In the genomic region with DNA sequence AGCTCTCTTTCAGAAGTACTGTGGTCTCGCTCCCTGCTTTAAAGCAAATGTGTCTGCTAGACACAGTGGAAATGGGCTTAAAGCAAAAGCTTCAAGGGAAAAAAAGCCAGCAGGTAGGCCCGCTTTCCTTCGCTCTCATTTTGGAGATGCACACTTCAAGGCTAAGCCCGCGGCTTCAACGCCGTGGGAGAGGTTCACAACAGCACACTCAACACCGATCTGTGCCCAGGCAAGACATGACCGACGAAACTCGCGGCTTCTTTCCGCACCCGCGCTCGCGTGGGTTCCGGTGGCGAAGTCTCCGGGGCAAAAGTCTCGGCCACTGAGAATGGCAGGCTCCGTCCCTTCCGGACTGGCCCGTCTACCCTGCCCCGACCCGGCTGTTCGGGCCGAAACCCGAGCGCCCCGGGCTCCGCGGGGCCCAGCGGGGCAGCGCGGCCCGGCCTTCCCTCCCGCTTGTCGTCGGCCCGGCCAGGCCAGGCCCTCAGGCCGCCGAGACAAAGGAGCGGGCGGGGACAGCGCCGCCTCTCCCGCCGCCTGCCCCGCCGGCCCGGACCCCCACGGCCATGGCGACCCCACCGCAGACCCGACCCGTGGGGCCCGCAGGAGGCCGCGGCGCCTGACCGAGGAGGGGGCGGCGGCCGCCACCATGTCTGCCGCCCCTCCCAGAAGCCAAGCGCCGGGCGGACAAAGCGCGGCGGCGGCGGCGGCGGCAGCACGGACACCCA, we compare ENCODE assay signal across 8 mouse cellular contexts. TPM values are rescaled to one million over a fixed set of nuclear protein-coding genes. Genes with fewer than 3 reads are reported as not detected.
DNase-seq lines count a peak whose midpoint lies in the region; ATAC-seq and TF ChIP-seq lines count a peak whose summit lies in the region.

No protein-coding gene starts in this region.

- no peaks in the 10 kb centered on the region for H3K9me3 ChIP-seq in intestine, embryonic 16.5 days (ENCODE audit: control insufficient read depth, low read length)
- no peaks in the 10 kb centered on the region for H3K9me3 ChIP-seq in limb, embryonic 15.5 days
- no peaks in the 10 kb centered on the region for H3K9me3 ChIP-seq in midbrain, embryonic 15.5 days

- DNase-seq in heart, adult 2 months, result no peak
- DNase-seq in heart, adult 11 months, result no peak
- peak; percentile 60 to 69 for DNase-seq in cerebellum, postnatal 25 days
- peak; percentile 65 for DNase-seq in gastrocnemius, adult 2 months
- DNase-seq in spleen, postnatal 14 days (ENCODE audit: low spot score in 2 of 2), result peak; percentile 25 to 45

- H3K4me3 ChIP-seq in heart, adult 2 months, result peak overlapping the region; percentile 91
- H3K4me3 ChIP-seq in gastrocnemius, adult 2 months, result peak overlapping the region; percentile 84
- H3K4me3 ChIP-seq in intestine, embryonic 16.5 days (ENCODE audit: low read length), result peak overlapping the region; percentile 97
- peak overlapping the region; percentile 90 for H3K4me3 ChIP-seq in limb, embryonic 15.5 days
- peak overlapping the region; percentile 68 for H3K4me3 ChIP-seq in midbrain, embryonic 15.5 days

- peaks cover 23% of the 10 kb centered on the region for H3K36me3 ChIP-seq in heart, adult 2 months (ENCODE audit: control insufficient read depth, insufficient read depth, low read length)
- no peaks in the 10 kb centered on the region for H3K36me3 ChIP-seq in intestine, embryonic 16.5 days (ENCODE audit: control insufficient read depth, insufficient read depth, low read length)
- H3K36me3 ChIP-seq in limb, embryonic 15.5 days, result 0 out of 2 replicates have a peak, but pooled peaks cover 3% of the 10 kb centered on the region
- no peaks in the 10 kb centered on the region for H3K36me3 ChIP-seq in midbrain, embryonic 15.5 days (replicated peaks)

- peaks cover 5% of the 10 kb centered on the region for H3K79me2 ChIP-seq in heart, adult 2 months (replicated peaks; ENCODE audit: control insufficient read depth, insufficient read depth, low read length)

- peak; percentile 69 for ATAC-seq in intestine, embryonic 16.5 days
- peak; percentile 65 for ATAC-seq in limb, embryonic 15.5 days (ENCODE audit: insufficient number of reproducible peaks, low FRiP score, low TSS enrichment, low read depth)
- peak; percentile 73 for ATAC-seq in midbrain, embryonic 15.5 days (replicated peaks)

- peaks cover 7% of the 10 kb centered on the region for H3K4me1 ChIP-seq in heart, adult 2 months (ENCODE audit: control insufficient read depth, insufficient read depth, low read length)
- H3K4me1 ChIP-seq in intestine, embryonic 16.5 days (ENCODE audit: control insufficient read depth, insufficient read depth, low read length), result peaks cover 22% of the 10 kb centered on the region
- H3K4me1 ChIP-seq in limb, embryonic 15.5 days, result peaks cover 15% of the 10 kb centered on the region
- H3K4me1 ChIP-seq in midbrain, embryonic 15.5 days, result peaks cover 45% of the 10 kb centered on the region

- no peaks in the 10 kb centered on the region for H3K27me3 ChIP-seq in heart, adult 2 months (ENCODE audit: control insufficient read depth, insufficient read depth, low read length)
- H3K27me3 ChIP-seq in intestine, embryonic 16.5 days (replicated peaks; ENCODE audit: control insufficient read depth, insufficient read depth, low read length), result no peaks in the 10 kb centered on the region
- H3K27me3 ChIP-seq in limb, embryonic 15.5 days, result no peaks in the 10 kb centered on the region
- no peaks in the 10 kb centered on the region for H3K27me3 ChIP-seq in midbrain, embryonic 15.5 days (replicated peaks)

- H3K27ac ChIP-seq in heart, adult 2 months, result peak overlapping the region; percentile 100
- H3K27ac ChIP-seq in gastrocnemius, adult 2 months, result peak overlapping the region; percentile 99
- H3K27ac ChIP-seq in intestine, embryonic 16.5 days (ENCODE audit: low read length), result peak overlapping the region; percentile 100
- peak overlapping the region; percentile 100 for H3K27ac ChIP-seq in limb, embryonic 15.5 days
- H3K27ac ChIP-seq in midbrain, embryonic 15.5 days, result peak overlapping the region; percentile 100

- under 1% methylated on average over 77 of the region's 77 CpGs for WGBS in heart, adult 2 months
- under 1% methylated on average over 54 of the region's 77 CpGs for WGBS in intestine, embryonic 16.5 days
- under 1% methylated on average over 63 of the region's 77 CpGs for WGBS in limb, embryonic 15.5 days
- under 1% methylated on average over 63 of the region's 77 CpGs for WGBS in midbrain, embryonic 15.5 days

- TF ChIP-seq POLR2A in heart, adult 2 months (IDR thresholded peaks at IDR 0.05; ENCODE audit: insufficient read depth, low read depth, low read length), result no peak

- H3K9ac ChIP-seq in heart, adult 2 months (ENCODE audit: low read depth, low read length), result peak overlapping the region; percentile 99
- peak overlapping the region; percentile 99 for H3K9ac ChIP-seq in intestine, embryonic 16.5 days (ENCODE audit: low read depth, low read length)
- peak overlapping the region; percentile 97 for H3K9ac ChIP-seq in limb, embryonic 15.5 days
- H3K9ac ChIP-seq in midbrain, embryonic 15.5 days, result peak overlapping the region; percentile 92

- TF ChIP-seq CTCF in heart, adult 2 months (IDR thresholded peaks at IDR 0.05), result no peak
- TF ChIP-seq CTCF in gastrocnemius, adult 2 months (IDR thresholded peaks at IDR 0.05), result no peak

- TF ChIP-seq EP300 in heart, adult 2 months (IDR thresholded peaks at IDR 0.05; ENCODE audit: insufficient read depth, low read depth, low read length), result no peak

- H3K4me2 ChIP-seq in intestine, embryonic 16.5 days (ENCODE audit: low read depth, low read length), result peak overlapping the region; percentile 73
- peak overlapping the region; percentile 61 for H3K4me2 ChIP-seq in limb, embryonic 15.5 days
- peak overlapping the region; percentile 83 for H3K4me2 ChIP-seq in midbrain, embryonic 15.5 days

- intact Hi-C loops in heart, adult 2 months (cut with DNase I), result loop anchor here (1.0 to 5.0 kb wide), 2 partner anchors 33 to 258 kb away; a partner anchor contains a TSS
- intact Hi-C loops in gastrocnemius, adult 2 months (cut with DNase I), result loop anchor here (2.0 kb wide), 1 partner anchor 32 kb away; a partner anchor contains a TSS

RNA-seq across cellular contexts. Expression of a gene that starts 1.5 kb away (rescaled TPM):
- total RNA-seq in heart, adult 2 months (2021), result 10 to 100 TPM; 10.6 to 13.1 TPM
- polyA plus RNA-seq in heart, adult 2 months (2012; rRNA removed), result 5.8 and 9.7 TPM in 2 replicates
- total RNA-seq in gastrocnemius, adult 2 months (2021), result 1 to 10 TPM; 5.5 to 8.6 TPM
- 31.5 and 33.1 TPM in 2 replicates for polyA plus RNA-seq in intestine, embryonic 16.5 days (2015; fragmentation: Nextera tagmentation; extraction: Ambion mirVana)
- polyA plus RNA-seq in limb, embryonic 15.5 days (2015; fragmentation: Nextera tagmentation; extraction: Ambion mirVana), result 44.5 and 46.2 TPM in 2 replicates
- 41.3 and 44.1 TPM in 2 replicates for polyA plus RNA-seq in midbrain, embryonic 15.5 days (2015; fragmentation: Nextera tagmentation; extraction: Ambion mirVana)

RNA-seq across cellular contexts. Expression of a gene that starts 32.5 kb away (rescaled TPM):
- 10 to 100 TPM; 27.4 to 28.4 TPM for total RNA-seq in heart, adult 2 months (2021)
- polyA plus RNA-seq in heart, adult 2 months (2012; rRNA removed), result 11.1 and 18.9 TPM in 2 replicates
- total RNA-seq in gastrocnemius, adult 2 months (2021), result 10 to 100 TPM; 14.8 to 18.9 TPM
- polyA plus RNA-seq in intestine, embryonic 16.5 days (2015; fragmentation: Nextera tagmentation; extraction: Ambion mirVana), result 33.2 and 33.6 TPM in 2 replicates
- 39.5 and 40.8 TPM in 2 replicates for polyA plus RNA-seq in limb, embryonic 15.5 days (2015; fragmentation: Nextera tagmentation; extraction: Ambion mirVana)
- polyA plus RNA-seq in midbrain, embryonic 15.5 days (2015; fragmentation: Nextera tagmentation; extraction: Ambion mirVana), result 28.1 and 28.4 TPM in 2 replicates

RNA-seq across cellular contexts. Expression of a gene that starts 55.5 kb away (rescaled TPM):
- 1 to 10 TPM in 1 of 2 experiments, under 1 TPM in 1; 0.81 to 1.4 TPM for total RNA-seq in heart, adult 2 months (2021)
- polyA plus RNA-seq in heart, adult 2 months (2012; rRNA removed), result 2.3 and 3.3 TPM in 2 replicates
- 1 to 10 TPM in 1 of 2 experiments, under 1 TPM in 1; 0.15 to 1.0 TPM for total RNA-seq in gastrocnemius, adult 2 months (2021)
- polyA plus RNA-seq in intestine, embryonic 16.5 days (2015; fragmentation: Nextera tagmentation; extraction: Ambion mirVana), result 2.9 and 3.5 TPM in 2 replicates
- 151 and 153 TPM in 2 replicates for polyA plus RNA-seq in limb, embryonic 15.5 days (2015; fragmentation: Nextera tagmentation; extraction: Ambion mirVana)
- polyA plus RNA-seq in midbrain, embryonic 15.5 days (2015; fragmentation: Nextera tagmentation; extraction: Ambion mirVana), result 1.5 and 1.8 TPM in 2 replicates

Comparison
In these comparisons a context has a peak if more than half of its experiments do, and no peak if none do; other contexts are left out.
1. DNase-seq: peak in cerebellum, postnatal 25 days (2 of 2), gastrocnemius, adult 2 months (single experiment) and spleen, postnatal 14 days (2 of 2); none in heart, adult 2 months (0 of 2) and heart, adult 11 months (single experiment).
2. RNA of a gene that starts 55.5 kb away (polyA plus RNA-seq): 151 to 153 TPM in limb, embryonic 15.5 days; 2.9 to 3.5 TPM in intestine, embryonic 16.5 days, 2.3 to 3.3 TPM in heart, adult 2 months and 1.5 to 1.8 TPM in midbrain, embryonic 15.5 days; every median in the first group is over 10 times any median in the second.
3. Peak in every context shown above with its lines, with median percentiles within 50 percentile points of each other: H3K27ac ChIP-seq, H3K4me3 ChIP-seq, H3K9ac ChIP-seq, ATAC-seq and H3K4me2 ChIP-seq.